Mouse (Mus musculus): ENCODE measurements around the gene Ubr7. TPM values are rescaled to one million over a fixed set of nuclear protein-coding genes. Genes with fewer than 3 reads are reported as not detected.

Ubr7 gene
- polyA plus RNA-seq, 1 experiment from 2014 or later, result 16.3 TPM

GRCm38 (mm10) chr12:102827119-102827518 lies 69.4 kb downstream of the Ubr7 start:
- no peak overlapping the region for H3K9ac ChIP-seq (ENCODE audit: low read depth, low read length)
- no peak for ATAC-seq
- no peaks in the 10 kb centered on the region for H3K27me3 ChIP-seq (replicated peaks; ENCODE audit: control insufficient read depth, insufficient read depth, low read length)
- H3K4me3 ChIP-seq (ENCODE audit: low read depth, low read length), result no peak overlapping the region
- 84% methylated on average over 1 of the region's 1 CpGs for WGBS
- H3K27ac ChIP-seq (ENCODE audit: low read depth, low read length), result no peak overlapping the region
- H3K4me1 ChIP-seq (replicated peaks; ENCODE audit: control insufficient read depth, insufficient read depth, low read length), result no peaks in the 10 kb centered on the region
- H3K36me3 ChIP-seq (ENCODE audit: control insufficient read depth, insufficient read depth), result peaks cover 4% of the 10 kb centered on the region; the same call in 1 of the 2 replicates
- no peak overlapping the region for H3K4me2 ChIP-seq (replicated peaks; ENCODE audit: low read depth)
- no peak for TF ChIP-seq CTCF (IDR thresholded peaks at IDR 0.05; ENCODE audit: low read depth)
- H3K9me3 ChIP-seq (ENCODE audit: control insufficient read depth), result no peaks in the 10 kb centered on the region

Other genes starting within 250 kb of the Ubr7 start
- 41.5 and 43.2 TPM in 2 replicates for gene Chga, start 203.0 kb upstream of the Ubr7 start, polyA plus RNA-seq (2015; fragmentation: Nextera tagmentation; extraction: Ambion mirVana)
- gene Itpk1, start 53.0 kb upstream of the Ubr7 start, polyA plus RNA-seq (2015; fragmentation: Nextera tagmentation; extraction: Ambion mirVana), result 56.3 and 57.4 TPM in 2 replicates
- 10.8 and 12.2 TPM in 2 replicates for gene Moap1, start 14.3 kb upstream of the Ubr7 start, polyA plus RNA-seq (2015; fragmentation: Nextera tagmentation; extraction: Ambion mirVana)
- 22.7 and 23.6 TPM in 2 replicates for gene Tmem251, start 14.2 kb upstream of the Ubr7 start, polyA plus RNA-seq (2015; fragmentation: Nextera tagmentation; extraction: Ambion mirVana)
- gene Gm28051, start 202 bp upstream of the Ubr7 start, polyA plus RNA-seq (2015; fragmentation: Nextera tagmentation; extraction: Ambion mirVana), result not detected in 2 replicates
- 16.5 and 17.0 TPM in 2 replicates for gene Gon7, start 164 bp upstream of the Ubr7 start, polyA plus RNA-seq (2015; fragmentation: Nextera tagmentation; extraction: Ambion mirVana)
- gene Gm20604, start 705 bp downstream of the Ubr7 start, polyA plus RNA-seq (2015; fragmentation: Nextera tagmentation; extraction: Ambion mirVana), result 13.1 TPM in 2 replicates
- 7.8 and 8.8 TPM in 2 replicates for gene Btbd7, start 120.5 kb downstream of the Ubr7 start, polyA plus RNA-seq (2015; fragmentation: Nextera tagmentation; extraction: Ambion mirVana)
- gene Cox8c, start 141.3 kb downstream of the Ubr7 start, polyA plus RNA-seq (2015; fragmentation: Nextera tagmentation; extraction: Ambion mirVana), result not detected in 2 replicates
- 0.10 and 0.16 TPM in 2 replicates for gene Unc79, start 190.9 kb downstream of the Ubr7 start, polyA plus RNA-seq (2015; fragmentation: Nextera tagmentation; extraction: Ambion mirVana)